Mouse (Mus musculus) heart, adult 2 months (tissue): ENCODE measurements around the gene Irf3.

ENCODE experiments used
- CTCF ChIP-seq: fragments of 200-600 bp; IDR thresholded peaks from 2 replicates; pipeline ENCODE4 v1.8.1; 2022; ENCODE audit warnings: antibody characterized with exemption, mild to moderate bottlenecking, moderate library complexity
- POLR2A ChIP-seq: fragments of 200-500 bp; IDR thresholded peaks from 2 replicates; pipeline ENCODE4 v1.6.1; 2011; ENCODE audit warnings: mild to moderate bottlenecking, low read depth, low read length, control low read depth; ENCODE audit not compliant: insufficient read depth

DNA sequence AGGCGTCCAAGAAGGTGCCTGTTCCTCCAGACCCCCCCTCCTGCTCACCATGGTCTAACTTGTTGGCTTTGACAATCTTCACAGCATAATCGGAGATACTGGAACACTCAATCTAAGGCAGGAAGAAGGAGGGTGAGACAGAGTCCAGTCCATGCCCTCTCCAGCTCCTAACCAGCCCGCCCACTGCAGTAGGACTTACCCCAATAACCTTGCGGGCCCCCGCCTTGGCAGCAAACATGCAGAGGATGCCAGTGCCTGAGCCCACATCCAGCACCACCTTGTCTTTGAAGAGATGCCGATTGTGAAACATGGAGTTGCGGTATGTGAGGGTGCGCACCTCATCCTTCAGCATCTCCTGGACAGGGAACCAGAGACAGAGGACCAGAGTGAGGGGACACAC is 15.9 kb upstream of the Irf3 start:
- TF ChIP-seq CTCF: no peak
- no peak for TF ChIP-seq POLR2A
